Mouse (Mus musculus) midbrain, postnatal 0 days (tissue): ENCODE measurements around the gene Lsg1. TPM values are rescaled to one million over a fixed set of nuclear protein-coding genes. Genes with fewer than 3 reads are reported as not detected.

Source experiments
- ATAC-seq: fragments of 200-750 bp; cut with Nextera tagmentation; 2 replicates; pipeline ENCODE4 v1.8.0; 2017; ENCODE audit warnings: moderate number of reproducible peaks, mild to moderate bottlenecking, moderate TSS enrichment, moderate library complexity; ENCODE audit not compliant: low FRiP score
- DNase-seq: peaks from one replicate; pipeline ENCODE4 v3.0.0-alpha.2; 2015; ENCODE audit warnings: low spot score
- H3K27ac ChIP-seq: fragments of 300-500 bp; sonication (generic); 2 replicates; pipeline ENCODE4 v1.5.1; 2014; ENCODE audit warnings: low read depth, mild to moderate bottlenecking, low read length, mixed read lengths
- H3K27me3 ChIP-seq: fragments of 300-500 bp; sonication (generic); 2 replicates; pipeline ENCODE4 v1.6.1; 2014; ENCODE audit warnings: low read length, control low read depth, mixed read lengths; ENCODE audit not compliant: insufficient read depth
- H3K36me3 ChIP-seq: fragments of 300-500 bp; sonication (generic); 2 replicates; pipeline ENCODE4 v1.6.1; 2014; ENCODE audit warnings: low read length, control low read depth, mixed read lengths; ENCODE audit not compliant: insufficient read depth
- H3K4me1 ChIP-seq: fragments of 300-500 bp; sonication (generic); 2 replicates; pipeline ENCODE4 v1.6.1; 2014; ENCODE audit warnings: mild to moderate bottlenecking, control low read depth, antibody characterized with exemption, low read length, mixed read lengths; ENCODE audit not compliant: insufficient read depth
- H3K4me2 ChIP-seq: fragments of 300-500 bp; sonication (generic); 2 replicates; pipeline ENCODE4 v1.6.1; 2014; ENCODE audit warnings: low read depth, mild to moderate bottlenecking, low read length, mixed read lengths; ENCODE audit not compliant: poor library complexity, severe bottlenecking
- H3K4me3 ChIP-seq: fragments of 300-500 bp; sonication (generic); 2 replicates; pipeline ENCODE4 v1.5.1; 2014; ENCODE audit warnings: low read depth, mild to moderate bottlenecking, low read length, moderate library complexity
- H3K9ac ChIP-seq: fragments of 300-500 bp; sonication (generic); replicated peaks from 2 replicates; pipeline ENCODE4 v1.6.1; 2014; ENCODE audit warnings: mild to moderate bottlenecking, low read length, moderate library complexity, mixed read lengths; ENCODE audit not compliant: poor library complexity, severe bottlenecking
- H3K9me3 ChIP-seq: fragments of 300-500 bp; sonication (generic); 2 replicates; pipeline ENCODE4 v1.6.1; 2016; ENCODE audit warnings: low read length, control low read depth
- CTCF ChIP-seq: IDR thresholded peaks from 2 replicates; pipeline ENCODE4 v1.5.1; 2016; ENCODE audit warnings: antibody characterized with exemption, mild to moderate bottlenecking
- WGBS: fragments of 180-500 bp; shearing (Covaris S2); extraction: QIAGEN DNeasy Blood & Tissue Kit; methylation state at CpG from one replicate; pipeline ENCODE4 v1.1.7; 2014; 5-methylcytosine and 5-hydroxymethylcytosine counted together
- polyA plus RNA-seq: library from polyadenylated mRNA; unstranded; fragments of >200 nt; fragmentation: Nextera tagmentation; extraction: Ambion mirVana; gene quantifications from 2 replicates; pipeline ENCODE4 v1.2.1, GENCODE M21; 2015
- total RNA-seq: library from RNA; depleted of rRNA; stranded (reverse); fragments of >200 nt; gene quantifications from 2 replicates; pipeline ENCODE4 v1.2.3, GENCODE M21; 2014

Lsg1 gene
- total and polyA plus RNA-seq, 2 experiments from 2014 or later, result 17.5 to 43.7 TPM

DNA sequence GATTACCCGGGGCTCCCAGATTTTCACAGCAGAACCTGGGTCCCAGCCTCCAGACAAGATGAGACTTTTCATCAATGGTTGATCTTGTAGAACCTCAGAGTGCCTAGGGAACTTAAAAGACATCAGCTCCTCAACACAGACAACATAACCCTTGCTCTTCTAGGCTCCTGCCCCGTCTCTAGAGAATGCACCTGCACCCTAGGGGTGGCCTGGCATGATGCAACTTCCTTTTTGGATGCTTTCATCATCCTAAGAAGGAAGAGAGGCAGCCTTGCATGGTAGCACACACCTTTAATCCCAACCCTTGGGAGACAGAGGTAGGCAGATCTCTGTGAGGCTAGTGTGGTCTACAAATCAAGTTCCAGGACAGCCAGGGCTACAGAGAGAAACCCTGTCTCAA, 37.2 kb upstream of the Lsg1 start:
- WGBS, result 66% methylated on average over 2 of the region's 2 CpGs

DNA sequence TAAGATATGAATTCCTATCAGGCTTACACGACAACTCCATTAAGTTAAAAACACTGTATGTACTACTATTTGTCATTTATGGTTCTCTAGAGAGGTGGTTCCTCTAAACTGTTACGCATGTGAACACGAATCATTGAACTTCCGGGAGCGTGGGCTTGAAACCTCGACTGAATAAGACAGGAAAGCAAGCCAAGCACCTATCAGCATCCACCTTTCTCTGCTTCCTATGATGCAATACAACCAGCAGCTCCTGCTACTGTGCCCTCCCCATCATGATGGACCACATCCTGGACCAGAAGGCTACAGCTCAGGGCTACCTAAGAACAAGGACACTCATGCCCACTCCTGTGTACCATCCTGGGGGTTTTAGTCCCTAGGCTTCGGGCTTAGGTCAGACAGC, 36.3 kb upstream of the Lsg1 start:
- no peak for ATAC-seq
- H3K9ac ChIP-seq, result no peak overlapping the region
- H3K4me3 ChIP-seq, result no peak overlapping the region
- no peak for TF ChIP-seq CTCF
- no peaks in the 10 kb centered on the region for H3K4me1 ChIP-seq
- no peak overlapping the region for H3K27ac ChIP-seq
- no peak for DNase-seq
- 86% methylated on average over 7 of the region's 7 CpGs for WGBS
- H3K9me3 ChIP-seq, result no peaks in the 10 kb centered on the region
- H3K36me3 ChIP-seq, result no peaks in the 10 kb centered on the region
- H3K27me3 ChIP-seq, result no peaks in the 10 kb centered on the region
- no peak overlapping the region for H3K4me2 ChIP-seq

More for the DNA sequence above, 37.2 kb upstream of the Lsg1 start:
- Histone ChIP-seq H3K36me3 (no peaks in the 10 kb centered on the region), H3K27ac (no peak overlapping the region), H3K9me3 (no peaks in the 10 kb centered on the region), H3K4me1 (no peaks in the 10 kb centered on the region), H3K4me2 (no peak overlapping the region), H3K27me3 (no peaks in the 10 kb centered on the region), H3K4me3 (no peak overlapping the region), H3K9ac (no peak overlapping the region)
- ATAC-seq (no peak), DNase-seq (no peak)
- TF ChIP-seq CTCF, result no peak

GRCm38 (mm10) chr16:30616281-30616680, 28.9 kb upstream of the Lsg1 start:
- DNase-seq, result no peak
- Histone ChIP-seq H3K4me2 (no peak overlapping the region), H3K9me3 (no peaks in the 10 kb centered on the region), H3K36me3 (no peaks in the 10 kb centered on the region), H3K27ac (no peak overlapping the region), H3K9ac (no peak overlapping the region), H3K27me3 (no peaks in the 10 kb centered on the region), H3K4me1 (no peaks in the 10 kb centered on the region), H3K4me3 (no peak overlapping the region)
- no peak for ATAC-seq
- 78% methylated on average over 3 of the region's 3 CpGs for WGBS
- TF ChIP-seq CTCF, result no peak

DNA sequence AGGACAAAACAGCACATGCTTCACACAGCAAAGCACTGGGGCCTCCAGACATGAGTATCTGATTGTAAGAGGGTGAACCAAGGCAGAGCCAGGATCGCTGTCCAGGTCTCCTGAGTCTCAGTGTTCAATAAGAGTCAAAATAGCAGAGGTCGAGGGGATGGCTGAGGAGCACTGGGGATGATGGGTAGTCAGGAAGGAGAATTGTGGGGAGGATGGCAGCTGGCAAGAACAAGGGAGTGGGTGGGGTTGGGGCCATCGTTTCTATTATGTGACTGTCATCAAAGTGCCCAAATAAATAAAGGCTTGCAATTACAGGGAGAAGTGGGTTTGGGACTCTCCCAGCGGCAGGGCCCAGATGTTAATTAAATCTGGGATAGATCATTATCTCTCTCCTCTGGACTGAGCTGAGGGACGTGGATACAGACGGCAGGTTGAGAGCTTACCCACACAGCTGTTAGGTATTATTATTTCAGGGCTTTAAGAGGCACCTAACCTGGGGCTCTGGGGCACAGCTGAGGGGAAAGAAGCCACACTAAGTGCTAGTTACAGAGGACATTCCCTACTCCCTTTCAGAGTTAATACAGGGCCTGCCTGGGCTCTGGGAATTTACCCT, 27.4 kb upstream of the Lsg1 start:
- Histone ChIP-seq H3K9ac (no peak overlapping the region), H3K27ac (no peak overlapping the region), H3K9me3 (no peaks in the 10 kb centered on the region), H3K4me1 (no peaks in the 10 kb centered on the region), H3K27me3 (no peaks in the 10 kb centered on the region), H3K4me3 (no peak overlapping the region), H3K4me2 (no peak overlapping the region), H3K36me3 (no peaks in the 10 kb centered on the region)
- 31% methylated on average over 6 of the region's 6 CpGs for WGBS
- ATAC-seq (no peak), DNase-seq (no peak)
- no peak for TF ChIP-seq CTCF

GRCm38 (mm10) chr16:30614122-30614521, 26.7 kb upstream of the Lsg1 start:
- no peaks in the 10 kb centered on the region for H3K9me3 ChIP-seq
- 39% methylated on average over 5 of the region's 5 CpGs for WGBS
- H3K27me3 ChIP-seq, result no peaks in the 10 kb centered on the region
- DNase-seq (no peak), ATAC-seq (no peak)
- H3K9ac ChIP-seq, result no peak overlapping the region
- H3K36me3 ChIP-seq, result no peaks in the 10 kb centered on the region
- H3K4me3 ChIP-seq, result no peak overlapping the region
- TF ChIP-seq CTCF, result no peak
- H3K27ac ChIP-seq, result no peak overlapping the region
- H3K4me1 ChIP-seq, result no peaks in the 10 kb centered on the region
- H3K4me2 ChIP-seq, result no peak overlapping the region

- DNase-seq (no peak), ATAC-seq (no peak)
- Histone ChIP-seq H3K4me3 (no peak overlapping the region), H3K27me3 (no peaks in the 10 kb centered on the region), H3K9ac (no peak overlapping the region), H3K4me2 (no peak overlapping the region), H3K4me1 (no peaks in the 10 kb centered on the region), H3K27ac (no peak overlapping the region), H3K36me3 (no peaks in the 10 kb centered on the region), H3K9me3 (no peaks in the 10 kb centered on the region)
- 82% methylated on average over 7 of the region's 7 CpGs for WGBS
- no peak for TF ChIP-seq CTCF
Measured at GRCm38 (mm10) chr16:30613122-30613521, 25.7 kb upstream of the Lsg1 start.
